Mouse (Mus musculus) testis, adult 2 months (tissue): ENCODE results near the gene Tspan9.

ENCODE experiments used
- CTCF ChIP-seq: fragments of 200-500 bp; IDR thresholded peaks from 2 replicates; pipeline ENCODE4 v1.5.1; 2012; ENCODE audit warnings: low read depth, mild to moderate bottlenecking, inconsistent platforms, low read length, moderate library complexity; ENCODE audit not compliant: control insufficient read depth, insufficient read depth, insufficient replicate concordance
- POLR2A ChIP-seq: fragments of 200-500 bp; IDR thresholded peaks from 2 replicates; pipeline ENCODE4 v1.6.1; 2012; ENCODE audit warnings: low read depth, mild to moderate bottlenecking, inconsistent platforms, low read length, moderate library complexity; ENCODE audit not compliant: control insufficient read depth

DNA sequence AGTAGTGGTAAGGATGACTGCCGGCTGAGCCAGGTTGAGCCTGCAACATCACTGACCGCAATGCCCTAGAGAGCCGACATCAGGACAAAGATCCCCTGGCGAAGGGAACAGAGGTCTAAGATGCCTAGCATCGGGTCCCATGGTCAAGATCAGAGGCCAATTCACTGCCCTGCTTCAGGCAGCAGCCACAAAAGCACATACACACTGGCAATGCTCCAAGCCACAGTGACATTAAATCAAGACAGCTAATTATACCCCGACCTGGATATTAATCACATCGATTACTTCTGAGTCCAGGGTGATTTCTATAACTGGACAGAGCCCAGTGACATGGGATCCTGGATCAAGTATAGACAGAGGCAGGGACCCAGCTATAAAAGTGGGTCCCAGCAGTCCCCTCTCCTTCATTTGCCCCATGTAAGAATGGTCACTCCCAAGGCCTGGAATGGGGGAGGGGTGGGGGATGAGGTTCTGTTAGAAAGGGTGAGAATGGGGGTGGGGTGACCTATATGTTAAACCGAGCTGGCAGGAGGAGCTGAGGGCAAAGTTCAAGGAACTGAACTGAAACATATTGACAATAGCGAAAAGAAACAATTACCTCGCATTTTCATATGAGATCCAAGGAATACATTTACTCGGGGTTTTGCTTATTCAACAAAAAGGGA is 162.9 kb downstream of the Tspan9 start:
- TF ChIP-seq POLR2A, result no peak
- TF ChIP-seq CTCF, result no peak
